Comparison of ENCODE assay signal across 18 mouse cellular contexts in the genomic region with DNA sequence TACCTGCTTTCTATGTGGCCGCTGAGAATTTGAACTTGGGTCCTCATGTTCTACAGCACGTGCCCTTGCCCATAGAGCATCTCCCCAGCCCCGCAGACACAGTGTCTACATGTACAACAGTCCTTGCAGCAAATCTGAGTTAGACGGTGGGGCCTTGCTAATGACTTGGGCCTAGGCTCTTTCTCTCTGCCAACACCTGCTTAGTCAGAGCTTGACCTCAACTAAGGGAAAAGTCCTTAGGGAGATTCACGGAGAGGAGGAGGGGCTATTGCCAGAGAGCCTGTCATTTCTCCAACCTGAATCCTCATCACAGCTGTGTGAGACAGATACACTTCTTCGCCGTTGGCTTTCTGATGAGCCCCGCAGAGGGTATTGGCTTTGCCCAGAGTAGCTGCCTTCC.
DNase-seq lines count a peak whose midpoint lies in the region; ATAC-seq and TF ChIP-seq lines count a peak whose summit lies in the region.
"Had no signal": no experiment of that assay in that cellular context is flagged by ENCODE, and none has a peak within 500 bp of the region (broad histone marks: within the 10 kb centered on the region; RNA-seq: fewer than 3 reads in every experiment).

No protein-coding gene starts in this region.

- H3K4me1 ChIP-seq in heart, embryonic 10.5 days, result peaks cover 30% of the 10 kb centered on the region
- H3K4me1 ChIP-seq in liver, postnatal 0 days (ENCODE audit: insufficient read depth), result peaks cover 8% of the 10 kb centered on the region; the same call in 1 of the 2 replicates
- peaks cover 14% of the 10 kb centered on the region for H3K4me1 ChIP-seq in liver, embryonic 11.5 days (replicated peaks; ENCODE audit: control insufficient read depth, insufficient read depth, low read length)
- H3K4me1 ChIP-seq in embryonic facial prominence, embryonic 10.5 days, result peaks cover 36% of the 10 kb centered on the region
- peaks cover 18% of the 10 kb centered on the region for H3K4me1 ChIP-seq in hindbrain, embryonic 13.5 days (replicated peaks)
- H3K4me1 ChIP-seq: liver, embryonic 15.5 days had no signal

- WGBS in heart, embryonic 10.5 days, result 78% methylated on average over 8 of the region's 8 CpGs
- WGBS in liver, postnatal 0 days (ENCODE audit: insufficient replicate concordance), result 70% methylated on average over 8 of the region's 8 CpGs
- WGBS in liver, embryonic 11.5 days, result 79% methylated on average over 8 of the region's 8 CpGs
- WGBS in embryonic facial prominence, embryonic 10.5 days, result 79% methylated on average over 8 of the region's 8 CpGs
- 76% methylated on average over 8 of the region's 8 CpGs for WGBS in hindbrain, embryonic 13.5 days

- ATAC-seq in liver, postnatal 0 days, result no peak
- no peak for ATAC-seq in liver, embryonic 11.5 days (replicated peaks; ENCODE audit: low FRiP score)
- 0 out of 2 replicates have a peak, but pooled peaks have one; percentile 17 for ATAC-seq in hindbrain, embryonic 13.5 days (ENCODE audit: low FRiP score)
- ATAC-seq: forebrain, embryonic 15.5 days; inflammation-experienced regulatory T-cells, adult 6 months had no signal

- H3K27ac ChIP-seq in heart, embryonic 10.5 days, result 0 out of 2 replicates have a peak overlapping the region, but pooled peaks have one; percentile 57
- 0 out of 2 replicates have a peak overlapping the region, but pooled peaks have one; percentile 48 for H3K27ac ChIP-seq in liver, postnatal 0 days (ENCODE audit: low read depth)
- no peak overlapping the region for H3K27ac ChIP-seq in liver, embryonic 11.5 days (ENCODE audit: low read depth, low read length)
- peak overlapping the region; percentile 81 for H3K27ac ChIP-seq in embryonic facial prominence, embryonic 10.5 days (replicated peaks)
- 0 out of 2 replicates have a peak overlapping the region, but pooled peaks have one; percentile 35 for H3K27ac ChIP-seq in hindbrain, embryonic 13.5 days
- H3K27ac ChIP-seq: forebrain, embryonic 15.5 days; limb, embryonic 13.5 days; liver, embryonic 15.5 days; neural tube, embryonic 12.5 days; stomach, embryonic 15.5 days had no signal

- no peak overlapping the region for H3K4me2 ChIP-seq in liver, postnatal 0 days (ENCODE audit: low read depth, low read length)
- H3K4me2 ChIP-seq in liver, embryonic 11.5 days, result no peak overlapping the region
- no peak overlapping the region for H3K4me2 ChIP-seq in hindbrain, embryonic 13.5 days
- H3K4me2 ChIP-seq: forebrain, embryonic 15.5 days; heart, embryonic 15.5 days; limb, embryonic 13.5 days; liver, embryonic 15.5 days; neural tube, embryonic 12.5 days; stomach, embryonic 15.5 days had no signal

- no peak for DNase-seq in heart, embryonic 10.5 days (ENCODE audit: low spot score)
- DNase-seq in heart, postnatal 14 days, result no peak
- no peak for DNase-seq in liver, postnatal 0 days
- DNase-seq in liver, embryonic 11.5 days (ENCODE audit: low spot score), result no peak
- DNase-seq in embryonic facial prominence, embryonic 10.5 days (ENCODE audit: low spot score), result no peak
- no peak for DNase-seq in layer of hippocampus, adult 9-10 months (ENCODE audit: low spot score)
- DNase-seq: B cell, adult 2 months; cerebellum, adult 9-10 months; kidney, adult 9 months; right cerebral cortex, postnatal 14 days had no signal

- intact Hi-C loops in heart, postnatal 14 days (cut with DNase I), result no loop called here

- no peaks in the 10 kb centered on the region for H3K9me3 ChIP-seq in heart, embryonic 10.5 days
- no peaks in the 10 kb centered on the region for H3K9me3 ChIP-seq in liver, postnatal 0 days (ENCODE audit: low read length)
- no peaks in the 10 kb centered on the region for H3K9me3 ChIP-seq in liver, embryonic 11.5 days (ENCODE audit: control insufficient read depth, low read length)
- no peaks in the 10 kb centered on the region for H3K9me3 ChIP-seq in embryonic facial prominence, embryonic 10.5 days
- H3K9me3 ChIP-seq in hindbrain, embryonic 13.5 days, result no peaks in the 10 kb centered on the region
- H3K9me3 ChIP-seq: forebrain, embryonic 15.5 days; heart, embryonic 15.5 days; limb, embryonic 13.5 days; liver, embryonic 15.5 days; neural tube, embryonic 12.5 days; stomach, embryonic 15.5 days had no signal

- H3K4me3 ChIP-seq in heart, embryonic 10.5 days, result no peak overlapping the region
- no peak overlapping the region for H3K4me3 ChIP-seq in liver, postnatal 0 days (ENCODE audit: low read depth, low read length)
- H3K4me3 ChIP-seq in liver, embryonic 11.5 days (ENCODE audit: low read depth, low read length), result no peak overlapping the region
- H3K4me3 ChIP-seq in embryonic facial prominence, embryonic 10.5 days, result no peak overlapping the region
- H3K4me3 ChIP-seq in hindbrain, embryonic 13.5 days, result no peak overlapping the region
- H3K4me3 ChIP-seq: forebrain, embryonic 15.5 days; heart, embryonic 15.5 days; limb, embryonic 13.5 days; liver, embryonic 15.5 days; neural tube, embryonic 12.5 days; stomach, embryonic 15.5 days had no signal

- H3K9ac ChIP-seq in liver, postnatal 0 days (replicated peaks), result no peak overlapping the region; the same call in 1 of the 2 replicates
- H3K9ac ChIP-seq in liver, embryonic 11.5 days (ENCODE audit: low read depth, low read length), result no peak overlapping the region
- H3K9ac ChIP-seq in hindbrain, embryonic 13.5 days, result no peak overlapping the region
- H3K9ac ChIP-seq: forebrain, embryonic 15.5 days; heart, embryonic 15.5 days; limb, embryonic 13.5 days; liver, embryonic 15.5 days; neural tube, embryonic 12.5 days; stomach, embryonic 15.5 days had no signal

- no peak for TF ChIP-seq CTCF in liver, postnatal 0 days (IDR thresholded peaks at IDR 0.05; ENCODE audit: low read depth)

- peaks cover 27% of the 10 kb centered on the region for H3K36me3 ChIP-seq in heart, embryonic 10.5 days
- H3K36me3 ChIP-seq in liver, postnatal 0 days (replicated peaks; ENCODE audit: insufficient read depth, low read length), result no peaks in the 10 kb centered on the region
- no peaks in the 10 kb centered on the region for H3K36me3 ChIP-seq in liver, embryonic 11.5 days (ENCODE audit: control insufficient read depth, insufficient read depth, low read length)
- peaks cover 47% of the 10 kb centered on the region for H3K36me3 ChIP-seq in embryonic facial prominence, embryonic 10.5 days (replicated peaks)
- H3K36me3 ChIP-seq in hindbrain, embryonic 13.5 days, result no peaks in the 10 kb centered on the region
- H3K36me3 ChIP-seq: forebrain, embryonic 15.5 days; liver, embryonic 15.5 days; neural tube, embryonic 12.5 days; stomach, embryonic 15.5 days had no signal

- TF ChIP-seq EP300 in liver, postnatal 0 days (IDR thresholded peaks at IDR 0.05; ENCODE audit: low read depth), result no peak

- no peaks in the 10 kb centered on the region for H3K27me3 ChIP-seq in heart, embryonic 10.5 days (ENCODE audit: insufficient read depth, poor library complexity, severe bottlenecking)
- H3K27me3 ChIP-seq in liver, postnatal 0 days (ENCODE audit: insufficient read depth, low read length), result no peaks in the 10 kb centered on the region
- H3K27me3 ChIP-seq in liver, embryonic 11.5 days (replicated peaks; ENCODE audit: control insufficient read depth, insufficient read depth, low read length), result 0 out of 2 replicates have a peak, but pooled peaks cover 2% of the 10 kb centered on the region
- H3K27me3 ChIP-seq in embryonic facial prominence, embryonic 10.5 days (replicated peaks; ENCODE audit: low read depth, poor library complexity, severe bottlenecking), result no peaks in the 10 kb centered on the region
- no peaks in the 10 kb centered on the region for H3K27me3 ChIP-seq in hindbrain, embryonic 13.5 days
- H3K27me3 ChIP-seq: forebrain, embryonic 15.5 days; heart, embryonic 15.5 days; limb, embryonic 13.5 days; liver, embryonic 15.5 days; neural tube, embryonic 12.5 days; stomach, embryonic 15.5 days had no signal
